Mouse (Mus musculus): Measurements from ENCODE around the gene Olfr106-ps.

Olfr106-ps gene

DNA sequence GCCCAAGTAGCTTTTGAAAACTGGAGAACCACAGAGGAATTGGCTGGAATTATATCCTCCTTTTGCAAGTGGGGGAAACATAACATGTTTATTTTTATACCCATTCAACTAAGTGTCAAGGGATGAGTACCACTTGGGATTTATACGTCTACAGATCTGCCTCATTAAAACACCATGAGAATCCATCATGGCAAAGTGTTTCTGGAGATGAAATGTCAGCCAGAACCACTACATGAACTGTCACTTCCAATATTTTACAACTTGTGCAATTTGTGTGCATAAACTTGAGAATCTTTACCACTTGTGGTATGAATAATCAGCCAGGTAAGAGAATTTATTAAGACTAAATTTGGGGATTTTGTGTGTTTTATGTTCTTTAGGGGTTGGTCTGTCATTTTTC lies at the start of gene Olfr106-ps:
TSS of gene Olfr106-ps (plus strand) at position 301 of the 400 bp plus-strand sequence.
- DNase-seq (ENCODE audit: low read depth, low spot score), result no peak

DNA sequence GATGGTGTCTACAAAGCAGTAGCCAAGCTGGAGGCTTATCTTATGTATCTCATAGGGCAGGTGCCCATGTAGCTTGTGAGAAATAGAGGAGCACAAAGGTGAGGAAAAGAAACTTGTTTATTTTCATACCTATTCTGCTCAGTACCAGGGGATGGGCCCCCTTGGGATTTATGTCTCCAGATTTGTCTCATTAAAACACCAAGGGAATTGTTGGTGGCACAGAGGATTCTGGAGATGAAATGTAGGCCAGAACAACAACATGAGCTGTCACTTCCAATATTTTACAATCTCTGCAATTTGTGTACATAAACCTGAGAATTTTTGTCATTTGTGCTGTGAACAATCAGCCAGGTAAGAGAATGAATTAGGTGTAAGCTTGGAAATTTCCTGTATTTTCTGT lies 30.9 kb upstream of the Olfr106-ps start, which contains the start of gene Olfr104-ps:
TSS of gene Olfr104-ps (plus strand) at position 301 of the 400 bp plus-strand sequence.
- no peak for DNase-seq (ENCODE audit: low read depth, low spot score)

GRCm38 (mm10) chr17:37378733-37379132 lies 11.5 kb upstream of the Olfr106-ps start, which contains the start of gene Olfr105-ps:
TSS of gene Olfr105-ps (plus strand) at chr17:37379033.
- no peak for DNase-seq (ENCODE audit: low read depth, low spot score)

GRCm38 (mm10) chr17:37398926-37399325 lies 8.7 kb downstream of the Olfr106-ps start, which contains the start of gene Olfr107:
TSS of gene Olfr107 (plus strand) at chr17:37399226.
- no peak for DNase-seq (ENCODE audit: low read depth, low spot score)

DNA sequence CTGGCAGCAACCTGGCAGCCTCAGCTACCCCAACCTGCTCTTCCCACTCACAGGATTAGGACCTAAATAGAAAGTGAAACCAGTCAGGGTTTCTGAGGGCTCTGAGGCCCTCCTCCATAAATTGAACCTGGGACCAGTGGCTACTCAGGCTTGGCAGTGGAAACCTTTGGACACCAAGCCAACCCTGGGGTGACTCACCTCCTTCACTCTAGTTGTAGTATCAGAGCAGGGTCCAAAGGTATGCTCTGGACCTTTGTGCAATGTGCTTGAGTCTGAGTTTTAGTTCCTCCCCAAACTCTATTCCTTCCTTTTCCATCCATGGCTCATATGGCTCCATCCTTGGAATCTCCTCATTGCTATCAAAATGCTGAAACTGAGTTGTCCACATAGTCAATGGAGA lies 23.2 kb downstream of the Olfr106-ps start:
- no peak for DNase-seq (ENCODE audit: low read depth, low spot score)

DNA sequence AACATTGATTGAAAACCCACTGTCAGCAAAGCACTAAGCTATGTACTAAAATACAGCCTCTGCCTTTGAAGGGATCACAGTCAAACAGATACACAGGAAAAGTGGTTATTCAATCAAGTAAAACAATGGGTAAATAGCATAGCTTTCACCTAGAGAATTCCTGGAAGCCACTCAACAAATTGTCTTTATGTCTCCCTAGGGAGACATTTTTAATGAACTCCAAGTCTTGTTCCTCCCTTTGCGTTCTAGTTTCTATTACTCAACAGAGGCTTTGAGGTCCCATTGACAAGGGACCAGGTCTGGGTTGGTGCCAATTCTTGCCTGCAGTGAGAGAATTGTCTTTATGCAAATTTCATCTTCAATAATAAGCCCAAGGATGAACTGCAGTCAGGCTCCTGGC lies 55.0 kb downstream of the Olfr106-ps start, which contains the start of gene Olfr108:
TSS of gene Olfr108 (plus strand) at position 301 of the 400 bp plus-strand sequence.
- DNase-seq (ENCODE audit: low read depth, low spot score), result no peak

Measured in ZHBTc4 (cell line).